Mouse (Mus musculus): ENCODE results near the gene Notch2. TPM values are rescaled to one million over a fixed set of nuclear protein-coding genes. Genes with fewer than 3 reads are reported as not detected.

Gene Notch2
- total and polyA plus RNA-seq, 3 experiments = 3.3 to 11.3 (median 11.1) TPM

GRCm38 (mm10) chr3:98142862-98143261 is 129.5 kb downstream of the Notch2 start:
- no peak for DNase-seq (ENCODE audit: extremely low read depth)
- dilution Hi-C loops (cut with MboI; ENCODE audit: extremely low pct_ligation_motif_present, extremely low pct_unique_long_range_greater_than_20kb, low sequenced_read_pairs) = no loop called here
- Histone ChIP-seq H3K27me3 (replicated peaks) (no peaks in the 10 kb centered on the region), H3K27ac (ENCODE audit: insufficient read depth, low read depth) (no peak overlapping the region), H3K9ac (ENCODE audit: insufficient read depth, low read depth) (no peak overlapping the region), H3K4me3 (replicated peaks in 1 of 3; ENCODE audit: low read depth in 2 of 3, low read length in 2 of 3, poor library complexity in 1 of 3) (no peak overlapping the region), H3K79me2 (replicated peaks; ENCODE audit: control insufficient read depth, extremely low read depth, insufficient read depth, poor library complexity, severe bottlenecking) (no peaks in the 10 kb centered on the region), H3K4me2 (ENCODE audit: insufficient read depth, low read depth, poor library complexity, severe bottlenecking) (no peak overlapping the region), H3K4me1 (ENCODE audit: control insufficient read depth in 1 of 2, insufficient read depth in 2 of 2) (no peaks in the 10 kb centered on the region), H3K36me3 (replicated peaks in 1 of 2; ENCODE audit: control insufficient read depth in 1 of 2, insufficient read depth in 1 of 2, low read length in 1 of 2) (peaks cover 49 to 95% of the 10 kb centered on the region in 2 experiments), H3K9me3 (replicated peaks; ENCODE audit: low read length) (peaks cover 2% of the 10 kb centered on the region)
- no peak for TF ChIP-seq MYC (IDR thresholded peaks at IDR 0.05; ENCODE audit: low read depth, low read length)
- TF ChIP-seq JUN (IDR thresholded peaks at IDR 0.05; ENCODE audit: insufficient read depth, low read depth, low read length) = no peak
- TF ChIP-seq KAT2A (IDR thresholded peaks at IDR 0.05; ENCODE audit: insufficient replicate concordance, low read length) = no peak
- TF ChIP-seq RCOR1 (conservative IDR thresholded peaks at IDR 0.05; ENCODE audit: low read depth, low read length) = no peak
- TF ChIP-seq TCF12 (IDR thresholded peaks at IDR 0.05; ENCODE audit: low read depth, low read length) = no peak
- no peak for TF ChIP-seq ZNF384 (IDR thresholded peaks at IDR 0.05; ENCODE audit: low read depth, low read length)
- TF ChIP-seq CHD1 (IDR thresholded peaks at IDR 0.05; ENCODE audit: low read depth, low read length) = no peak
- TF ChIP-seq GABPA (IDR thresholded peaks at IDR 0.05; ENCODE audit: insufficient replicate concordance, low read depth, low read length) = no peak
- no peak for TF ChIP-seq USF1 (IDR thresholded peaks at IDR 0.05; ENCODE audit: low read depth, low read length)
- TF ChIP-seq BHLHE40 (IDR thresholded peaks at IDR 0.05; ENCODE audit: low read depth, low read length) = no peak
- no peak for TF ChIP-seq MAZ (IDR thresholded peaks at IDR 0.05; ENCODE audit: low read depth, low read length)
- TF ChIP-seq POLR2AphosphoS2 (IDR thresholded peaks at IDR 0.05; ENCODE audit: low read depth, low read length) = no peak
- no peak for TF ChIP-seq ELF1 (IDR thresholded peaks at IDR 0.05; ENCODE audit: low read depth, low read length)
- in situ Hi-C loops (cut with MboI; ENCODE audit: low pct_ligation_motif_present, low pct_unique_long_range_greater_than_20kb, low sequenced_read_pairs) = no loop called here

DNA sequence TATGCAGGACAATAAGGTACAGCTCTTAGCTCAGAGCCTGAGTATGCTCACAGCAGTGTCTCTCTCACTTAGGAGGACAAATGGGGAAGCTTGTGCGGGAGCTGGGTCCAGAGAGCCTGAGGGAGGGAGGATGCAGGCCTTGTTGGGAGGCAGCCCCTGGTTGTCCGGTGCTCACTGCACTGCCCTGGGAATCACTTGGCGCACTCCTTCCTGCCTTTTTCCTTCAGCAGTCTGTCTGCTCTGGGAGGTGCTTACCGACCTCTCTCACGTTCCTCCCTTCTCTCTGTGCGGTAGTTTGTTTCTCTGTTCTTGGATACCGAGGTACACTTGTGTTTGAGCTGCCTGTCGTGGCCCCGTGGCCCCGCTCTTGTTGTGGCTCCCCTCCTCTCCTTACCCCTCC is 131.9 kb downstream of the Notch2 start:
- in situ Hi-C loops (cut with MboI; ENCODE audit: low pct_ligation_motif_present, low pct_unique_long_range_greater_than_20kb, low sequenced_read_pairs) (no loop called here), dilution Hi-C loops (cut with MboI; ENCODE audit: extremely low pct_ligation_motif_present, extremely low pct_unique_long_range_greater_than_20kb, low sequenced_read_pairs) (no loop called here)
- Histone ChIP-seq H3K27me3 (replicated peaks) (no peaks in the 10 kb centered on the region), H3K9ac (ENCODE audit: insufficient read depth, low read depth) (no peak overlapping the region), H3K27ac (ENCODE audit: insufficient read depth, low read depth) (no peak overlapping the region), H3K36me3 (replicated peaks in 1 of 2; ENCODE audit: control insufficient read depth in 1 of 2, insufficient read depth in 1 of 2, low read length in 1 of 2) (peaks cover 47 to 88% of the 10 kb centered on the region in 2 experiments), H3K9me3 (replicated peaks; ENCODE audit: low read length) (peaks cover 2% of the 10 kb centered on the region), H3K4me2 (ENCODE audit: insufficient read depth, low read depth, poor library complexity, severe bottlenecking) (no peak overlapping the region), H3K4me3 (replicated peaks in 1 of 3; ENCODE audit: low read depth in 2 of 3, low read length in 2 of 3, poor library complexity in 1 of 3) (no peak overlapping the region), H3K79me2 (replicated peaks; ENCODE audit: control insufficient read depth, extremely low read depth, insufficient read depth, poor library complexity, severe bottlenecking) (no peaks in the 10 kb centered on the region), H3K4me1 (ENCODE audit: control insufficient read depth in 1 of 2, insufficient read depth in 2 of 2) (no peaks in the 10 kb centered on the region)
- TF ChIP-seq MEF2A (IDR thresholded peaks at IDR 0.05; ENCODE audit: borderline replicate concordance, low read depth, low read length) = no peak
- TF ChIP-seq CTCF (conservative IDR thresholded peaks at IDR 0.05 in 1 of 2, IDR thresholded peaks at IDR 0.05 in 1 of 2; ENCODE audit: low read depth in 2 of 2, low read length in 2 of 2) = no peak
- TF ChIP-seq MYC (IDR thresholded peaks at IDR 0.05; ENCODE audit: low read depth, low read length) = no peak
- TF ChIP-seq UBTF (IDR thresholded peaks at IDR 0.05; ENCODE audit: low read depth, low read length) = no peak
- no peak for TF ChIP-seq HCFC1 (IDR thresholded peaks at IDR 0.05; ENCODE audit: low read depth, low read length)
- no peak for TF ChIP-seq NELFE (IDR thresholded peaks at IDR 0.05; ENCODE audit: low read depth, low read length)
- TF ChIP-seq MAZ (IDR thresholded peaks at IDR 0.05; ENCODE audit: low read depth, low read length) = no peak
- no peak for TF ChIP-seq ZC3H11A (IDR thresholded peaks at IDR 0.05; ENCODE audit: low read depth, low read length)
- TF ChIP-seq PAX5 (IDR thresholded peaks at IDR 0.05; ENCODE audit: low read length) = no peak
- no peak for TF ChIP-seq USF2 (conservative IDR thresholded peaks at IDR 0.05; ENCODE audit: low read depth, low read length)
- no peak for TF ChIP-seq ETS1 (conservative IDR thresholded peaks at IDR 0.05; ENCODE audit: low read depth, low read length)
- no peak for TF ChIP-seq ZNF384 (IDR thresholded peaks at IDR 0.05; ENCODE audit: low read depth, low read length)
- no peak for DNase-seq (ENCODE audit: extremely low read depth)

All from CH12.LX (cell line).